Comparison of ENCODE assay signal across 10 mouse cellular contexts in the genomic region with DNA sequence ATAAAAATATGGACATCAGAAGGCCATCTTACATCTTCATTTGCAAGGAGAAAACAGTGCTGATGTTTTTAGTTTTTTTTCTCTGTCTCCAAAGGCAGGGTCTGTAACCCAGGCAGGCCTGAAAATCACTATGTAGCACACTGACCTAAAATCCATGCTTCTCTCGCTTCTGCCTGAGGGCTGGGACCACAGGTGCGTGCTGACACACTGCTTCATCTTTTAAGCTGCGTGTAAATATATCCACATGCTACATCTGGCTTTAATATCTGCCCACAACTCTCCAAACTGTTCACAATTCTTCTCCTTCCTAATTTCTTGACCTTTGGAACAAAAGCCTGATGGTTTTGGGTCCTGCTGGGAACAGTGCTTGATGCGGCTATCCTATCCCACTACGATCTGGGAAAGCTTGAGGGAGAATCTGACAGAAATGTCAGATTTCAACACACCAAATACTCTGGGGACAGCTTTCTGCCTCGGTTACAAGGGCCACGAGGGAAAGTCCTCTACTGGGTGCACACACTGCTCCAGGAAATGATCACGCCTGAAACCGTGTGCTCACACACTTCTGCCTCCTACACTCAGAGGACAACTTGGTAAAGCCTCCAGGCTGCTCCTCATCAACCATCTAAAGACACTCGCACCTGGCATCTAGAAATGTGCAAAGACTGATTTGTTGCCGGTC. TPM values are rescaled to one million over a fixed set of nuclear protein-coding genes. Genes with fewer than 3 reads are reported as not detected.
DNase-seq lines count a peak whose midpoint lies in the region; ATAC-seq and TF ChIP-seq lines count a peak whose summit lies in the region.
"Had no signal": no experiment of that assay in that cellular context is flagged by ENCODE, and none has a peak within 500 bp of the region (broad histone marks: within the 10 kb centered on the region; RNA-seq: fewer than 3 reads in every experiment).

No protein-coding gene starts in this region.

- TF ChIP-seq CTCF in bone marrow, adult 2 months (IDR thresholded peaks at IDR 0.05; ENCODE audit: control insufficient read depth, insufficient read depth, low read length), result no peak

- peak overlapping the region; percentile 40; the same call in 1 of the 2 replicates for H3K27ac ChIP-seq in hindbrain, embryonic 12.5 days
- no peak overlapping the region for H3K27ac ChIP-seq in hindbrain, embryonic 10.5 days
- H3K27ac ChIP-seq in bone marrow, adult 2 months (ENCODE audit: control insufficient read depth, insufficient read depth, low read depth, low read length, poor library complexity), result no peak overlapping the region
- peak overlapping the region; percentile 67; the same call in 1 of the 2 replicates for H3K27ac ChIP-seq in limb, embryonic 13.5 days

- H3K27me3 ChIP-seq in hindbrain, embryonic 12.5 days, result no peaks in the 10 kb centered on the region
- no peaks in the 10 kb centered on the region for H3K27me3 ChIP-seq in hindbrain, embryonic 10.5 days (ENCODE audit: insufficient read depth, poor library complexity, severe bottlenecking)
- H3K27me3 ChIP-seq in limb, embryonic 13.5 days, result no peaks in the 10 kb centered on the region

- no peak for TF ChIP-seq POLR2A in bone marrow, adult 2 months (IDR thresholded peaks at IDR 0.05; ENCODE audit: borderline replicate concordance, control insufficient read depth, low read depth, low read length)

- no peak overlapping the region for H3K9ac ChIP-seq in hindbrain, embryonic 12.5 days
- peak overlapping the region; percentile 5 for H3K9ac ChIP-seq in limb, embryonic 13.5 days

- WGBS in hindbrain, embryonic 12.5 days, result 73% methylated on average over 11 of the region's 11 CpGs
- 80% methylated on average over 11 of the region's 11 CpGs for WGBS in hindbrain, embryonic 10.5 days
- 53% methylated on average over 11 of the region's 11 CpGs for WGBS in bone marrow, adult 2 months
- WGBS in limb, embryonic 13.5 days, result 41% methylated on average over 11 of the region's 11 CpGs

- DNase-seq in hindbrain, embryonic 10.5 days (ENCODE audit: low spot score), result no peak
- DNase-seq in A20 (ENCODE audit: low read depth, low spot score), result peak; percentile 55
- no peak for DNase-seq in B cell, adult 2 months
- DNase-seq in gastrocnemius, postnatal 25 days, result no peak
- DNase-seq in layer of hippocampus, postnatal 36 days, result no peak
- DNase-seq: kidney, postnatal 10 days; right cerebral cortex, postnatal 4 days had no signal

- peaks cover 14% of the 10 kb centered on the region for H3K36me3 ChIP-seq in hindbrain, embryonic 12.5 days
- peaks cover 31% of the 10 kb centered on the region for H3K36me3 ChIP-seq in hindbrain, embryonic 10.5 days
- peaks cover 28% of the 10 kb centered on the region for H3K36me3 ChIP-seq in limb, embryonic 13.5 days

- peak overlapping the region; percentile 61 for H3K4me2 ChIP-seq in hindbrain, embryonic 12.5 days (replicated peaks)
- H3K4me2 ChIP-seq in limb, embryonic 13.5 days (replicated peaks), result peak overlapping the region; percentile 82

- H3K9me3 ChIP-seq in hindbrain, embryonic 12.5 days (replicated peaks), result no peaks in the 10 kb centered on the region
- H3K9me3 ChIP-seq in hindbrain, embryonic 10.5 days, result no peaks in the 10 kb centered on the region
- no peaks in the 10 kb centered on the region for H3K9me3 ChIP-seq in limb, embryonic 13.5 days

- no peak for ATAC-seq in hindbrain, embryonic 12.5 days (ENCODE audit: low FRiP score)
- ATAC-seq in limb, embryonic 13.5 days (ENCODE audit: low FRiP score, low read depth), result no peak

- H3K4me3 ChIP-seq in hindbrain, embryonic 12.5 days, result no peak overlapping the region
- no peak overlapping the region for H3K4me3 ChIP-seq in hindbrain, embryonic 10.5 days
- peak overlapping the region; percentile 43 for H3K4me3 ChIP-seq in bone marrow, adult 2 months (replicated peaks; ENCODE audit: control insufficient read depth, low read depth, low read length)
- H3K4me3 ChIP-seq in limb, embryonic 13.5 days, result peak overlapping the region; percentile 85

- peaks cover 23% of the 10 kb centered on the region for H3K4me1 ChIP-seq in hindbrain, embryonic 12.5 days
- H3K4me1 ChIP-seq in hindbrain, embryonic 10.5 days (replicated peaks), result peaks cover 38% of the 10 kb centered on the region
- peaks cover 1% of the 10 kb centered on the region; the same call in 1 of the 2 replicates for H3K4me1 ChIP-seq in bone marrow, adult 2 months (ENCODE audit: control insufficient read depth, insufficient read depth, low read length)
- H3K4me1 ChIP-seq in limb, embryonic 13.5 days, result peaks cover 37% of the 10 kb centered on the region

RNA-seq across cellular contexts. Expression of a gene that starts 1.7 kb away (rescaled TPM):
- polyA plus RNA-seq in hindbrain, embryonic 12.5 days (2016; fragmentation: Nextera tagmentation; extraction: Ambion mirVana), result 20.2 and 20.3 TPM in 2 replicates
- polyA plus RNA-seq in hindbrain, embryonic 10.5 days (2016; fragmentation: Nextera tagmentation; extraction: Ambion mirVana), result 30.5 and 34.7 TPM in 2 replicates
- polyA plus RNA-seq in bone marrow, adult 2 months (2011; ENCODE audit: insufficient read depth, insufficient read length, low replicate concordance, missing spikeins), result 66.6 and 86.0 TPM in 2 replicates
- 19.8 and 21.3 TPM in 2 replicates for polyA plus RNA-seq in limb, embryonic 13.5 days (2015; fragmentation: Nextera tagmentation; extraction: Ambion mirVana)
- total RNA-seq in gastrocnemius, postnatal 25 days (2021), result 10 to 100 TPM; 16.0 to 16.9 TPM
- total RNA-seq in layer of hippocampus, postnatal 36 days (2021), result 10 to 100 TPM; 19.6 to 21.7 TPM

RNA-seq across cellular contexts. Expression of a gene that starts 2.1 kb away (rescaled TPM):
- polyA plus RNA-seq in hindbrain, embryonic 12.5 days (2016; fragmentation: Nextera tagmentation; extraction: Ambion mirVana), result 58.4 and 60.3 TPM in 2 replicates
- polyA plus RNA-seq in hindbrain, embryonic 10.5 days (2016; fragmentation: Nextera tagmentation; extraction: Ambion mirVana), result 62.5 and 67.9 TPM in 2 replicates
- polyA plus RNA-seq in bone marrow, adult 2 months (2011; ENCODE audit: insufficient read depth, insufficient read length, low replicate concordance, missing spikeins), result 40.6 and 53.8 TPM in 2 replicates
- 87.4 and 89.4 TPM in 2 replicates for polyA plus RNA-seq in limb, embryonic 13.5 days (2015; fragmentation: Nextera tagmentation; extraction: Ambion mirVana)
- total RNA-seq in gastrocnemius, postnatal 25 days (2021), result 10 to 100 TPM; 33.3 to 44.8 TPM
- total RNA-seq in layer of hippocampus, postnatal 36 days (2021), result 10 to 100 TPM; 66.3 to 68.1 TPM

Comparison
In these comparisons a context has a peak if more than half of its experiments do, and no peak if none do; other contexts are left out.
1. H3K27ac ChIP-seq: peak in hindbrain, embryonic 12.5 days (single experiment) and limb, embryonic 13.5 days (single experiment); none in hindbrain, embryonic 10.5 days (single experiment) and bone marrow, adult 2 months (single experiment).
2. H3K4me3 ChIP-seq: peak in bone marrow, adult 2 months (single experiment) and limb, embryonic 13.5 days (single experiment); none in hindbrain, embryonic 12.5 days (single experiment) and hindbrain, embryonic 10.5 days (single experiment).